Mouse (Mus musculus) forebrain, postnatal 0 days (tissue): ENCODE data around the gene Gm10837. TPM values are rescaled to one million over a fixed set of nuclear protein-coding genes. Genes with fewer than 3 reads are reported as not detected.
A peak's percentile ranks its signal among the peaks of the same experiment; 100 is the strongest.

Experiments used
- ATAC-seq: fragments of 200-750 bp; cut with Nextera tagmentation; 2 replicates; pipeline ENCODE4 v1.8.0; 2017; ENCODE audit warnings: mild to moderate bottlenecking, moderate library complexity
- DNase-seq: peaks from one replicate; pipeline ENCODE4 v3.0.0-alpha.2; 2015
- H3K27ac ChIP-seq: fragments of 300-500 bp; sonication (generic); 2 replicates; pipeline ENCODE4 v1.5.1; 2014; ENCODE audit warnings: low read depth, mild to moderate bottlenecking, antibody characterized with exemption, low read length, moderate library complexity, mixed read lengths
- H3K27me3 ChIP-seq: fragments of 300-500 bp; sonication (generic); 2 replicates; pipeline ENCODE4 v1.6.1; 2014; ENCODE audit warnings: mild to moderate bottlenecking, low read length, mixed read lengths; ENCODE audit not compliant: insufficient read depth
- H3K36me3 ChIP-seq: fragments of 300-500 bp; sonication (generic); 2 replicates; pipeline ENCODE4 v1.6.1; 2014; ENCODE audit warnings: mild to moderate bottlenecking, moderate library complexity; ENCODE audit not compliant: insufficient read depth
- H3K4me1 ChIP-seq: fragments of 300-500 bp; sonication (generic); 2 replicates; pipeline ENCODE4 v1.6.1; 2014; ENCODE audit warnings: antibody characterized with exemption; ENCODE audit not compliant: insufficient read depth
- H3K4me2 ChIP-seq: fragments of 300-500 bp; sonication (generic); 2 replicates; pipeline ENCODE4 v1.6.1; 2014; ENCODE audit warnings: low read depth, mild to moderate bottlenecking, moderate library complexity
- H3K4me3 ChIP-seq: fragments of 300-500 bp; sonication (generic); 2 replicates; pipeline ENCODE4 v1.5.1; 2014; ENCODE audit warnings: low read depth, low read length, mixed read lengths
- H3K9ac ChIP-seq: fragments of 300-500 bp; sonication (generic); 2 replicates; pipeline ENCODE4 v1.6.1; 2014; ENCODE audit warnings: mild to moderate bottlenecking
- H3K9me3 ChIP-seq: fragments of 300-500 bp; sonication (generic); 2 replicates; pipeline ENCODE4 v1.6.1; 2016; ENCODE audit warnings: low read length
- CTCF ChIP-seq: sonication (generic); IDR thresholded peaks from 2 replicates; pipeline ENCODE4 v1.5.1; 2016; ENCODE audit warnings: antibody characterized with exemption, control low read depth, low read depth
- WGBS: fragments of 180-500 bp; shearing (Covaris S2); extraction: QIAGEN DNeasy Blood & Tissue Kit; methylation state at CpG from one replicate; pipeline ENCODE4 v1.1.7; 2014; 5-methylcytosine and 5-hydroxymethylcytosine counted together
- polyA plus RNA-seq: library from polyadenylated mRNA; unstranded; fragments of >200 nt; fragmentation: Nextera tagmentation; extraction: Ambion mirVana; gene quantifications from 2 replicates; pipeline ENCODE4 v1.2.1, GENCODE M21; 2015
- total RNA-seq: library from RNA; depleted of rRNA; stranded (reverse); fragments of >200 nt; gene quantifications from 2 replicates; pipeline ENCODE4 v1.2.3, GENCODE M21; 2014

The Gm10837 gene
- total and polyA plus RNA-seq, 2 experiments from 2014 or later, result 0.23 to 1.0 TPM

DNA sequence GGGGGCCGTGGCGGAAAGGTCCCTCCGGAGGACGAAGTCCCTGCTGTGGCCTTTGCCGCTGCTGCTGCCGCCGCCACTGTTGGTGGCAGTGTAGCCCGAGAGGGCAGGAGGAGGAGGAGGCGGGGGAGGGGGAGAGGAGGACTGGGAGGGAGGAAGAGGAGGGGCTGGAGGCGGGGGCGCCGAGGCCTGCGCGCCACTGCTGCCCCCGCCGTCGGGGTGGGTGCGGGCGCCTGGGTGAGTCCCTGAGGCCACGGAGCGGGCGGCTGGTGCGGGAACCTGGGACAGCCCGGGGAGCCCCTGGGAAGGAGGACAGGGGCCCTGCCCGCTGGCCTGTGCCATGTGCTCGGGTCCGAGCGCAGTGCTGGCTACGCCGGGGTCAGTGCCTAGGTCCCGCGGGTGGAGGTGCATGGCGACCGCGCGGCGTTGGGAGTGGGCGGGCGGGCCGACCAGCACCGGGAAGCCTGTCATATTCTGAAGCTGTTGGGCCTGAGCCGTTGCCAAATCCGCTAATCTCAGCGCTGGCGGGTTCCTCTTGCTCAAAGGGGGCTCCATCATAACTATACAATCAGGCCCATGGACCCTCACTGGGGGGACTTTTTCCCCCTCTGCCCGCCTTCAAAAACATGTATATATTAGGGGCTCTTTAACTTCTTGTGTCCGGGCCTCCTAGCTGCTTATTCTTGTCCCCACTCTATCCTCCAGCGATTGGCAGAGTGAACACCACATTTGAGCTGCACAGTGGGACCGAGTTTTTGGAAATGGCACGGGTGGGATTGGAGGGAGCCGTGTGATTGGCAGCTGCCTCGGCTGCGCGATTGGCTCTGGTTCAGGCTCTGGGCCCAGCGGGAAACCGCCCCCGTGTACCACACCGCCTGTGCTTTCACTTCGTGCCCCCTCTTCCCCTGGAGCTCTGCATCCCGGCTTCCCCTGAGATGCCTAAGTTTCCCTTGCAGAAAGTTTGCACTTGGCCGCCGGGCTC lies 25.3 kb upstream of the Gm10837 start, which contains the start of gene Zic5:
TSS of gene Zic5 (minus strand) at position 915 of the 979 bp plus-strand sequence.
- Histone ChIP-seq H3K9me3 (no peaks in the 10 kb centered on the region), H3K36me3 (no peaks in the 10 kb centered on the region), H3K9ac (peak within 1 kb of the TSS; percentile 50), H3K4me3 (peak within 1 kb of the TSS; percentile 48), H3K27ac (peak within 1 kb of the TSS; percentile 81), H3K4me1 (0 out of 2 replicates have a peak, but pooled peaks cover 5% of the 10 kb centered on the region), H3K4me2 (peak within 1 kb of the TSS; percentile 69), H3K27me3 (peaks cover 72% of the 10 kb centered on the region)
- DNase-seq, result peak; percentile 78
- WGBS, result 2% methylated on average over 55 of the region's 62 CpGs
- ATAC-seq, result peak; percentile 80
- no peak for TF ChIP-seq CTCF

DNA sequence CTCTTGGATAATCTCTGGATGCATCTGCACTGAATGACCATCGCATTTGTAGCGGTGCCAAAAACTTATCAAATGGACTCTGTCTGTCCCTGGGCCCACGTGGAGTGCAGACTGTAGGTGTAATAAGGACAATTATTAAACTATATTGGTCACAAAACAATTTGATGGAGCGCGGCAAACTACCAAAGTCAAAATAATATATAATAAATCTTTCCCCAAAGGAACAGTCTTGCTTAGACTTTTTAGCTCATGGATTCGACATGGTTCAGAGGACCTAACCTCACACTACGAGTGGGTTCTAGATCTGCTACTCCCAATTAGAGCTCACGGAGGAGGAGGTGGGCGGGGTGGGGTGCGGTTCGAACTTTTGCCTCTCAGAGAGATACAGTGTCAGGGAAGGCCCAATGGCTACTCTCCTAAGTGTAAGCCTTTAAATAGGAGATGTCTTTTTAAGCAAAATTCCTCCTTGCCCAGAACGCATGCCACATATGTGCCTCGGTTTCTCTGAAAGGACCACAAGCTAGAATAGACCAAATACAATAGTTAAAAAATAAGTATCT lies 24.4 kb upstream of the Gm10837 start:
- H3K27ac ChIP-seq, result no peak overlapping the region
- no peak for TF ChIP-seq CTCF
- 0 out of 2 replicates have a peak, but pooled peaks cover 5% of the 10 kb centered on the region for H3K4me1 ChIP-seq
- H3K9me3 ChIP-seq, result no peaks in the 10 kb centered on the region
- DNase-seq (no peak), ATAC-seq (no peak)
- no peak overlapping the region for H3K9ac ChIP-seq
- H3K27me3 ChIP-seq, result peaks cover 73% of the 10 kb centered on the region
- peak overlapping the region; percentile 48 for H3K4me3 ChIP-seq
- 36% methylated on average over 13 of the region's 13 CpGs for WGBS
- H3K4me2 ChIP-seq, result peak overlapping the region; percentile 69
- no peaks in the 10 kb centered on the region for H3K36me3 ChIP-seq

DNA sequence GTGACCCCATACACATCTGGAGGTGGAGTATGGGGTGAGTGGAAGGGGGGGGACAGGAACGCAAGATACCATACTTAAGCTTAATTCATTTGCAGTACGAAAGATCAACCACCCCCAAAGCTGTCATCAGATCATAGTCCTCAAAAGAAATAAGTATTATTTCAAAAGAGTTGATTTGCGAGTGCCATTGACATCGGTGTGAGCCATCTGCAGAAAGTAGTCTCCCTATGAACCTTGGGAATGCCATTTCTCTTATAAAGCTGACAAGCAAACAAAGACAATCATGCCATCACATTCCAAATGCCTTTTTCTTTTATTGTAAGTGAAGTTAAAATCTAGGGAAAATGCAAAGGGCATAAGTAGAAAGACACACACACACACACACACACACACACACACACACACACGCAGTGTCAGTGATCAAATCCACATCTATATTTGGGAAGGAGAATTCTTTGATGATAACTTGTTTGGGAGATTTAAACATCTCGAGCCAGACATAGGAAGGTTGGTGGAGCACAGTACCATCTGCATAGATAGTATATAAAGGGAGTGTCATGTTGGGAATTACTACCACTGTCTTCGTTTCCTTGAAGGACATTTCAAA lies 23.5 kb upstream of the Gm10837 start:
- 62% methylated on average over 7 of the region's 7 CpGs for WGBS
- H3K4me1 ChIP-seq, result 0 out of 2 replicates have a peak, but pooled peaks cover 5% of the 10 kb centered on the region
- H3K9me3 ChIP-seq, result no peaks in the 10 kb centered on the region
- no peak overlapping the region for H3K4me2 ChIP-seq
- ATAC-seq (no peak), DNase-seq (peak; percentile 27)
- H3K27ac ChIP-seq, result no peak overlapping the region
- H3K4me3 ChIP-seq, result no peak overlapping the region
- no peaks in the 10 kb centered on the region for H3K36me3 ChIP-seq
- peaks cover 70% of the 10 kb centered on the region for H3K27me3 ChIP-seq
- no peak for TF ChIP-seq CTCF
- H3K9ac ChIP-seq, result no peak overlapping the region

DNA sequence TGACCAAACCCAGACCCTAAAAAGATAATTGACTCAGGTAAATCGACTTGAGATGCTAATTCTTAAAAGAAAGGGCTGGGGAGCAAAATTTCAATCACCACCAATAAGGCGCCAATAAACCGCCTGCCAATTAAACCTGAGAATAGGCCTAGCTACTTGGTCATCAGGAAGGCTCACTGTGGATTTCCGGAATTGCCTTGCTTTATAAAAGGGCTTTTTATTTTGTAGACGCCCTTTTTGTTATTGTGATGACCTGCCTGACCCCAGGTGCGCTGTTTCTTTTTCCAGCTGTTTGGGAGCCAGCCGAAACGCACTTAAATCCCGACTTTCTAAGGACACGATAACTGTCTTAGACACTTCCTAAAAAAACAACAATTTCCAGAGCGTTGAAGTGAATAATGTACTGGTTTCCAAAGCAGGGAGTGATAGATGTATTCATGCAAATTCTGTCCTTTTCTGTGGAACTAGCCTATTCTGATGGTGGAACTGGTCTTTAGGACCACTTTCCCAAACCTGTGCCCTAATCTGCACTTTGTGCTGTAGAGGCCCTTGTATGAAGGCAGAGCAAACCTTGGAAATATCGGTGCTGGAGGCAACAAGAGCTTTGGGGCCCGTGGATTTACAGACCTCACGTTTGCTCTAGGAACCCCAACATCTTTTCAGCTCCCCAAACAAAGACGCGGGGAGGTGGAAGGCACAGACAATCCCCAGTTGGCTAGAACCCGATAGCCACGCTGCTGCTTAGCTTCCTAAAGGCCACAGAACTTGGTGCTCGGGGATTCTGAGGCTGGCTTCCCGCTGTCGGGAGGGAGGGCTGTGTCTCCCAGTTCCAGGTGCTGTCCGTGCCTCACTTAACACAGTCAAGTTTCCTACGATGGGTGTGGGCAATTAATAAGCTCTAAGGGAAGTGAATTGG lies 22.2 kb upstream of the Gm10837 start:
- H3K9me3 ChIP-seq, result no peaks in the 10 kb centered on the region
- DNase-seq (peak; percentile 49), ATAC-seq (no peak)
- 27% methylated on average over 23 of the region's 23 CpGs for WGBS
- H3K4me1 ChIP-seq, result 0 out of 2 replicates have a peak, but pooled peaks cover 5% of the 10 kb centered on the region
- H3K4me2 ChIP-seq, result peak overlapping the region; percentile 33
- no peak overlapping the region for H3K4me3 ChIP-seq
- H3K27ac ChIP-seq, result no peak overlapping the region
- H3K27me3 ChIP-seq, result peaks cover 58% of the 10 kb centered on the region
- no peak for TF ChIP-seq CTCF
- no peaks in the 10 kb centered on the region for H3K36me3 ChIP-seq
- no peak overlapping the region for H3K9ac ChIP-seq

DNA sequence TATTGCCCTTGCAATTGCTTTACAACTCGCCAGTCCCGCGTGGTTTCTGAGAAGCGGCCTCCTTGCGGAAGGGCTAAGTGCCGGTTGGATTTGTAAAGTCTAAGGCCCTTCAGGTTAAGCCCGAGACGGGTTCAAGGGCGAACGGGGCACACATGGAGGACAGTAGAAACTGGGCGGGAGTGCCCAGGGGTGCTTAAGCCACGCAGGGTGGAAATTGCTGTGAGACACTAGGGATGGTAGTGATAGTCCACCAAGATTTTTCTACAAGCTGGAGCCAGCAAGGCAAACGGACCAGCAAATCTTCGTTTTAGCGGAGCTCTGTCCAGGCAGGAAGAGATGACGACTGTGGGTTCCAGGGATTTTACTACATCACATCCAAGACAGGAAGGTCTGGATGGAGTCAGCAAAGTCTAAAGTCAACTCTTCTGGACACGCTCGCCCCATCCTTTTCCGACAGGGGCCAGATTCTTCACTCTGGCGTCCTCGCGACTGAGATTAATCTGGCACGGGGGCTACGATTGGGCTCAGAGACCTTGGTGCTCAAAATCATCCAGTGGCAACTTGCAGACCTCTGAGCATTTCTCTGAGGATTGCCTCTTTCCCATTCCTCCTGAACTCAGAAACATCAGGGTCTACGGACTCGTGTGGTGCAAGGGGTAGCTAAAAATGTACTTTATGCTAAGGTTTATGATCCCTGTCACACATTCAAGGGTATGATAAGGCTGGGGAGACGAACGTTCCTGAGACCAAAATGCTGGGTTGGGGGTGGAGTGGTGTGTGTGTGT lies 21.2 kb upstream of the Gm10837 start:
- 20% methylated on average over 28 of the region's 28 CpGs for whole genome bisulfite sequencing
- Histone ChIP-seq H3K9me3 (no peaks in the 10 kb centered on the region), H3K4me2 (peak overlapping the region; percentile 33), H3K27ac (peak overlapping the region; percentile 30), H3K4me1 (0 out of 2 replicates have a peak, but pooled peaks cover 5% of the 10 kb centered on the region), H3K27me3 (peaks cover 53% of the 10 kb centered on the region), H3K9ac (peak overlapping the region; percentile 28; the same call in 1 of the 2 replicates), H3K4me3 (no peak overlapping the region), H3K36me3 (no peaks in the 10 kb centered on the region)
- no peak for TF ChIP-seq CTCF
- DNase-seq (peak; percentile 42), ATAC-seq (no peak)
